Mouse (Mus musculus) cerebellum, postnatal 10 days (tissue): Measurements from ENCODE around the gene Plxnc1.
A peak's percentile ranks its signal among the peaks of the same experiment; 100 is the strongest.

Source experiments
- DNase-seq, 2 experiments: peaks; one replicate each; pipeline ENCODE4 v3.0.0; 2021; ENCODE audit warnings: mixed read lengths in 2 of 2

Gene Plxnc1

GRCm38 (mm10) chr10:94811907-94812851 lies 132.5 kb downstream of the Plxnc1 start:
- DNase-seq, result no peak

GRCm38 (mm10) chr10:94809946-94810472 lies 134.6 kb downstream of the Plxnc1 start:
- DNase-seq, result no peak

- no peak for DNase-seq
These were observed 136.4 kb downstream of the Plxnc1 start for GRCm38 (mm10) chr10:94808275-94808674.

GRCm38 (mm10) chr10:94807323-94807722 lies 137.3 kb downstream of the Plxnc1 start:
- DNase-seq, result no peak

- DNase-seq, result no peak
These were observed 139.8 kb downstream of the Plxnc1 start for GRCm38 (mm10) chr10:94804909-94805220.

GRCm38 (mm10) chr10:94804029-94804908 lies 140.4 kb downstream of the Plxnc1 start:
- no peak for DNase-seq

- DNase-seq, result no peak
These were observed 143.8 kb downstream of the Plxnc1 start for GRCm38 (mm10) chr10:94800677-94801354.

- no peak for DNase-seq
These were observed 145.0 kb downstream of the Plxnc1 start for GRCm38 (mm10) chr10:94799485-94800239.

- DNase-seq, result no peak
These were observed 146.5 kb downstream of the Plxnc1 start for GRCm38 (mm10) chr10:94798128-94798527.

- no peak for DNase-seq
These were observed 149.9 kb downstream of the Plxnc1 start for GRCm38 (mm10) chr10:94794666-94795244.

- DNase-seq, result no peak
These were observed 150.7 kb downstream of the Plxnc1 start for GRCm38 (mm10) chr10:94793914-94794313.

- peak; percentile 19 to 27 for DNase-seq
These were observed 155.4 kb downstream of the Plxnc1 start for GRCm38 (mm10) chr10:94789205-94789604.

GRCm38 (mm10) chr10:94780618-94781262 lies 163.9 kb downstream of the Plxnc1 start:
- DNase-seq, result no peak

- no peak for DNase-seq
These were observed 165.3 kb downstream of the Plxnc1 start for GRCm38 (mm10) chr10:94779319-94779718.

GRCm38 (mm10) chr10:94777576-94777975 lies 167.1 kb downstream of the Plxnc1 start:
- DNase-seq, result no peak

GRCm38 (mm10) chr10:94771496-94771895 lies 173.1 kb downstream of the Plxnc1 start:
- no peak for DNase-seq

- peak; percentile 49 to 71 for DNase-seq
These were observed 197.6 kb downstream of the Plxnc1 start for GRCm38 (mm10) chr10:94747011-94747410.

- DNase-seq, result no peak
These were observed 203.2 kb downstream of the Plxnc1 start for GRCm38 (mm10) chr10:94741459-94741858.
